Mouse (Mus musculus) ES-E14 (cell line): Measurements from ENCODE around the gene Arhgef1.

Experiments used
- HCFC1 ChIP-seq: IDR thresholded peaks from 2 replicates; pipeline ENCODE4 v1.6.1; 2012; ENCODE audit warnings: low read length, inconsistent platforms, borderline replicate concordance; ENCODE audit not compliant: insufficient read depth
- MAFK ChIP-seq: IDR thresholded peaks from 2 replicates; pipeline ENCODE4 v1.6.1; 2014; ENCODE audit warnings: mild to moderate bottlenecking, low read depth, low read length, inconsistent platforms; ENCODE audit not compliant: insufficient read depth
- ZC3H11A ChIP-seq: IDR thresholded peaks from 2 replicates; pipeline ENCODE4 v1.6.1; 2012; ENCODE audit warnings: low read depth, mild to moderate bottlenecking, inconsistent platforms, low read length, borderline replicate concordance
- ZNF384 ChIP-seq: IDR thresholded peaks from 2 replicates; pipeline ENCODE4 v1.6.1; 2012; ENCODE audit warnings: low read depth, low read length, inconsistent platforms

DNA sequence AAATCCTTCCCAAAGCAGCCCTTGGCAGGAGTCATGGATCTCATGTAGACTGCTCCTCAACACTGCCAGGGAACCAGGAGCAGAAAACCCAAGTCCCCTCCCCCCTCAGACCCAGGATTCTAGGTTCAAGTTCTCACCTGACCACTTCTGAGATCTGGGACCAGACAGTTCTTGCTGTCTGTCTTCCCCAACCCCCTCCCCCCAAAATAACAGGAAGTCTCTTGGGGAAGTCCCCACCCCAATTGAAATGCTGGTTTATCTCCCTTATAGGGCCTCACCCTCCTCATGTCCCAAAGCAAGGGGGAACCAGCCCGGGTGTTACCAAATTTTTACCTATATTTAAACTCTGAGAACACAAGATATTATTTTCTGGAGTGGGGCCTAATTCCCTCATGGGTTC lies 870 bp upstream of the Arhgef1 start:
- TF ChIP-seq HCFC1 (no peak), MAFK (no peak), ZC3H11A (no peak), ZNF384 (no peak)
